Mouse (Mus musculus): ENCODE results near the gene Rdm1. TPM values are rescaled to one million over a fixed set of nuclear protein-coding genes. Genes with fewer than 3 reads are reported as not detected.

Gene Rdm1
- polyA plus RNA-seq, 1 experiment from 2014 or later = 15.3 TPM

- no peaks in the 10 kb centered on the region for H3K36me3 ChIP-seq (ENCODE audit: control insufficient read depth, insufficient read depth)
- H3K27me3 ChIP-seq (replicated peaks; ENCODE audit: control insufficient read depth, insufficient read depth, low read length) = no peaks in the 10 kb centered on the region
- no peak overlapping the region for H3K4me3 ChIP-seq (ENCODE audit: low read depth, low read length)
- TF ChIP-seq CTCF (IDR thresholded peaks at IDR 0.05; ENCODE audit: low read depth) = no peak
- peak overlapping the region; percentile 43 for H3K4me2 ChIP-seq (replicated peaks; ENCODE audit: low read depth)
- ATAC-seq = no peak
- 20% methylated on average over 13 of the region's 13 CpGs for WGBS
- H3K9ac ChIP-seq (ENCODE audit: low read depth, low read length) = no peak overlapping the region
- H3K4me1 ChIP-seq (replicated peaks; ENCODE audit: control insufficient read depth, insufficient read depth, low read length) = 0 out of 2 replicates have a peak, but pooled peaks cover 4% of the 10 kb centered on the region
- H3K9me3 ChIP-seq (ENCODE audit: control insufficient read depth) = no peaks in the 10 kb centered on the region
- peak overlapping the region; percentile 28; the same call in 1 of the 2 replicates for H3K27ac ChIP-seq (ENCODE audit: low read depth, low read length)
These were observed 41.7 kb downstream of the Rdm1 start for GRCm38 (mm10) chr11:101668546-101669261.

GRCm38 (mm10) chr11:101670334-101670733, 43.3 kb downstream of the Rdm1 start:
- Histone ChIP-seq H3K27ac (ENCODE audit: low read depth, low read length) (no peak overlapping the region), H3K4me3 (ENCODE audit: low read depth, low read length) (no peak overlapping the region), H3K4me1 (replicated peaks; ENCODE audit: control insufficient read depth, insufficient read depth, low read length) (0 out of 2 replicates have a peak, but pooled peaks cover 4% of the 10 kb centered on the region), H3K9me3 (ENCODE audit: control insufficient read depth) (no peaks in the 10 kb centered on the region), H3K27me3 (replicated peaks; ENCODE audit: control insufficient read depth, insufficient read depth, low read length) (no peaks in the 10 kb centered on the region), H3K9ac (ENCODE audit: low read depth, low read length) (no peak overlapping the region), H3K4me2 (replicated peaks; ENCODE audit: low read depth) (no peak overlapping the region), H3K36me3 (ENCODE audit: control insufficient read depth, insufficient read depth) (no peaks in the 10 kb centered on the region)
- WGBS = 41% methylated on average over 1 of the region's 1 CpGs
- no peak for TF ChIP-seq CTCF (IDR thresholded peaks at IDR 0.05; ENCODE audit: low read depth)
- no peak for ATAC-seq

DNA sequence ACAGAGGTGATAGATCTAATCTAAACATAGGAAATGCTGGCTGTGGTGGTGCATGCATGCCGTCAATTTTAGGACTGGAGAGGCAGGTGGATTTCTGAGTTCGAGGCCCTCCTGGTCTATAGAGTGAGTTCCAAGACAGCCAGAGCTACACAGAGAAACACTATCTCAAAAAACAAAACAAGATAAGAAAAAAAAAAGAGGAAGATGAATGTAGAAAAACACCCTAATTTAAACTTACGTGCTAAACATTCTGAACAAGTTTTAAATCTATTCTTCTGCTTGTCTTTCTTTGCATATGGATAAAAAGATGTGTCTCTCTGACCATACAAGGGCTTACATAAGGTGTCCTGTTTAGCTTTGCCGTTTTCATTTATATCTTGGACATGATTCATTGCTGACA, 44.3 kb downstream of the Rdm1 start:
- Histone ChIP-seq H3K4me1 (replicated peaks; ENCODE audit: control insufficient read depth, insufficient read depth, low read length) (0 out of 2 replicates have a peak, but pooled peaks cover 4% of the 10 kb centered on the region), H3K27me3 (replicated peaks; ENCODE audit: control insufficient read depth, insufficient read depth, low read length) (no peaks in the 10 kb centered on the region), H3K9ac (ENCODE audit: low read depth, low read length) (no peak overlapping the region), H3K4me3 (ENCODE audit: low read depth, low read length) (no peak overlapping the region), H3K9me3 (ENCODE audit: control insufficient read depth) (no peaks in the 10 kb centered on the region), H3K27ac (ENCODE audit: low read depth, low read length) (no peak overlapping the region), H3K36me3 (ENCODE audit: control insufficient read depth, insufficient read depth) (no peaks in the 10 kb centered on the region), H3K4me2 (replicated peaks; ENCODE audit: low read depth) (no peak overlapping the region)
- no peak for TF ChIP-seq CTCF (IDR thresholded peaks at IDR 0.05; ENCODE audit: low read depth)
- ATAC-seq = no peak
- 77% methylated on average over 4 of the region's 4 CpGs for WGBS

GRCm38 (mm10) chr11:101673010-101673642, 46.1 kb downstream of the Rdm1 start:
- no peak overlapping the region for H3K9ac ChIP-seq (ENCODE audit: low read depth, low read length)

GRCm38 (mm10) chr11:101674106-101674505, 47.1 kb downstream of the Rdm1 start:
- no peaks in the 10 kb centered on the region for H3K36me3 ChIP-seq (ENCODE audit: control insufficient read depth, insufficient read depth)
- H3K9ac ChIP-seq (ENCODE audit: low read depth, low read length) = no peak overlapping the region
- no peak for ATAC-seq
- H3K4me2 ChIP-seq (replicated peaks; ENCODE audit: low read depth) = no peak overlapping the region
- WGBS = 87% methylated on average over 5 of the region's 5 CpGs
- H3K27me3 ChIP-seq (replicated peaks; ENCODE audit: control insufficient read depth, insufficient read depth, low read length) = no peaks in the 10 kb centered on the region
- no peak overlapping the region for H3K4me3 ChIP-seq (ENCODE audit: low read depth, low read length)
- no peaks in the 10 kb centered on the region for H3K9me3 ChIP-seq (ENCODE audit: control insufficient read depth)
- no peaks in the 10 kb centered on the region for H3K4me1 ChIP-seq (replicated peaks; ENCODE audit: control insufficient read depth, insufficient read depth, low read length)
- H3K27ac ChIP-seq (ENCODE audit: low read depth, low read length) = no peak overlapping the region
- no peak for TF ChIP-seq CTCF (IDR thresholded peaks at IDR 0.05; ENCODE audit: low read depth)

More at GRCm38 (mm10) chr11:101673010-101673642, 46.1 kb downstream of the Rdm1 start:
- TF ChIP-seq CTCF (IDR thresholded peaks at IDR 0.05; ENCODE audit: low read depth) = no peak
- no peak overlapping the region for H3K4me3 ChIP-seq (ENCODE audit: low read depth, low read length)
- no peaks in the 10 kb centered on the region for H3K9me3 ChIP-seq (ENCODE audit: control insufficient read depth)
- peak; percentile 66 for ATAC-seq
- WGBS = 7% methylated on average over 16 of the region's 16 CpGs
- H3K36me3 ChIP-seq (ENCODE audit: control insufficient read depth, insufficient read depth) = no peaks in the 10 kb centered on the region
- H3K4me1 ChIP-seq (replicated peaks; ENCODE audit: control insufficient read depth, insufficient read depth, low read length) = 0 out of 2 replicates have a peak, but pooled peaks cover 4% of the 10 kb centered on the region
- H3K27me3 ChIP-seq (replicated peaks; ENCODE audit: control insufficient read depth, insufficient read depth, low read length) = no peaks in the 10 kb centered on the region
- H3K27ac ChIP-seq (ENCODE audit: low read depth, low read length) = 0 out of 2 replicates have a peak overlapping the region, but pooled peaks have one; percentile 23
- H3K4me2 ChIP-seq (replicated peaks; ENCODE audit: low read depth) = peak overlapping the region; percentile 45

DNA sequence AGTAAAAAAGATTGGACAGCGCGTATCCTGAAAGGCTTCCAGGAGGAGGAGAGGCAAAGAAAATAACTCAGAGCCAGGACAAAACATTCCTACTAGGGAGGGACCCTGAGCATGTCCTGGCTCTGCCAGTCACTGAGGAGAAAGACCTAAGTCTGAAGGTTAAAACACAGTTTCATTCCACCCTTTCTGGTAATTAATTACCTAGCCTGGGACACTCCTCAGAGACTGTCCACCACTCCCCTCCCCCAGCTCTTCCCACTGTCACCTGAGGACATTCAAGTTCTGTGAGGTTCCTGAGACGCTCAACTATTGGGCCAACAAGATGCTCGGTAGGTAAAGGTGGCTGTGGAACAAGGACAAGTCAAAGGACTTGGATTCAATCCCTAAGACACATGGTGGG, 48.4 kb downstream of the Rdm1 start:
- no peaks in the 10 kb centered on the region for H3K9me3 ChIP-seq (ENCODE audit: control insufficient read depth)
- H3K36me3 ChIP-seq (ENCODE audit: control insufficient read depth, insufficient read depth) = no peaks in the 10 kb centered on the region
- no peak overlapping the region for H3K4me2 ChIP-seq (replicated peaks; ENCODE audit: low read depth)
- H3K9ac ChIP-seq (ENCODE audit: low read depth, low read length) = no peak overlapping the region
- no peaks in the 10 kb centered on the region for H3K27me3 ChIP-seq (replicated peaks; ENCODE audit: control insufficient read depth, insufficient read depth, low read length)
- peak; percentile 61 for ATAC-seq
- no peak for TF ChIP-seq CTCF (IDR thresholded peaks at IDR 0.05; ENCODE audit: low read depth)
- no peaks in the 10 kb centered on the region for H3K4me1 ChIP-seq (replicated peaks; ENCODE audit: control insufficient read depth, insufficient read depth, low read length)
- no peak overlapping the region for H3K4me3 ChIP-seq (ENCODE audit: low read depth, low read length)
- 62% methylated on average over 4 of the region's 4 CpGs for WGBS
- no peak overlapping the region for H3K27ac ChIP-seq (ENCODE audit: low read depth, low read length)
